Mouse (Mus musculus): ENCODE data around the gene Stac3.

DNA sequence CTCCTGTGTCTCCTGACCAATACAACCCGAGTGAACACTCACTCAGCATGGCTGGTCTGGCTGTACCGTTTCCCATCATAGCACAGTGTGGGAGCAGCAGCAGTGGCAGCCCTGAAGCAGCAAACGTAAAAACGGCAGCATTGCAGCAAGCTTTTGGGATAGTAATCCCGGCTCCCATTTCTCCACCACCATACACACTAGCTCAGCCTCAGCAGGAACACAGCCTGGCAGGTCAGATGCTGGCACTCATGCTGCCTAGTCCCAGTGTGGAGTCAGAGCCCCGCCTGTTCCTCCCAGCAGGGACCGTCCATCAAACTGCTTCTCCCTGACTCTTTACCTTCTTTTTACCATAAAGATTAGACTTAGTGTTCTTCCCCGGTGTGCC is 10.4 kb upstream of the Stac3 start:
- no peak for TF ChIP-seq POLR2A (IDR thresholded peaks at IDR 0.05; ENCODE audit: insufficient read depth, low read depth, low read length)
- TF ChIP-seq CTCF (IDR thresholded peaks at IDR 0.05; ENCODE audit: insufficient read depth, low read depth, low read length), result no peak
